Mouse (Mus musculus) heart, postnatal 10 days (tissue): ENCODE results near the gene Fn1. TPM values are rescaled to one million over a fixed set of nuclear protein-coding genes. Genes with fewer than 3 reads are reported as not detected.
A peak's percentile ranks its signal among the peaks of the same experiment; 100 is the strongest.

Experiments used
- DNase-seq, 2 experiments: peaks; one replicate each; pipeline ENCODE4 v3.0.0; 2021
- intact Hi-C: fragments of 180-260 bp; cut with DNase I; formaldehyde crosslinking; loops from one replicate; pipeline ENCODE4 v1.15.1; 2025
- total RNA-seq, 2 experiments: library from RNA; stranded (reverse); gene quantifications; 2 replicates each; pipeline ENCODE4 v1.2.3; 2021

Fn1 gene
- total RNA-seq, 2 experiments from 2014 or later = 342 to 377 TPM

- intact Hi-C loops = no loop called here
- no peak for DNase-seq
Observed at GRCm38 (mm10) chr1:71550626-71551195, 102.3 kb downstream of the Fn1 start.

- DNase-seq = peak; percentile 56 to 59
- intact Hi-C loops = no loop called here
Observed at GRCm38 (mm10) chr1:71540437-71540836, 112.6 kb downstream of the Fn1 start.

- intact Hi-C loops = no loop called here
Observed at GRCm38 (mm10) chr1:71539641-71540040, 113.4 kb downstream of the Fn1 start.

More at GRCm38 (mm10) chr1:71539641-71540040, 113.4 kb downstream of the Fn1 start:
- no peak for DNase-seq

Other genes starting within 250 kb of the Fn1 start
- gene Abca12, start 238.3 kb downstream of the Fn1 start, total RNA-seq = 1 to 10 TPM; 1.6 to 2.0 TPM
- gene Atic, start 96.0 kb downstream of the Fn1 start, total RNA-seq = 10 to 100 TPM; 23.2 to 26.2 TPM